Mouse (Mus musculus) adipocyte (in vitro differentiated cells): ENCODE data around the gene Galnt3.

ENCODE experiments used
- DNase-seq: peaks from one replicate; pipeline ENCODE4 v3.0.0-alpha.2; 2016; ENCODE audit warnings: low spot score

Galnt3 gene

GRCm38 (mm10) chr2:66103740-66104436, 20.9 kb downstream of the Galnt3 start:
- DNase-seq, result no peak

GRCm38 (mm10) chr2:66101686-66102304, 23.0 kb downstream of the Galnt3 start:
- DNase-seq, result no peak

DNA sequence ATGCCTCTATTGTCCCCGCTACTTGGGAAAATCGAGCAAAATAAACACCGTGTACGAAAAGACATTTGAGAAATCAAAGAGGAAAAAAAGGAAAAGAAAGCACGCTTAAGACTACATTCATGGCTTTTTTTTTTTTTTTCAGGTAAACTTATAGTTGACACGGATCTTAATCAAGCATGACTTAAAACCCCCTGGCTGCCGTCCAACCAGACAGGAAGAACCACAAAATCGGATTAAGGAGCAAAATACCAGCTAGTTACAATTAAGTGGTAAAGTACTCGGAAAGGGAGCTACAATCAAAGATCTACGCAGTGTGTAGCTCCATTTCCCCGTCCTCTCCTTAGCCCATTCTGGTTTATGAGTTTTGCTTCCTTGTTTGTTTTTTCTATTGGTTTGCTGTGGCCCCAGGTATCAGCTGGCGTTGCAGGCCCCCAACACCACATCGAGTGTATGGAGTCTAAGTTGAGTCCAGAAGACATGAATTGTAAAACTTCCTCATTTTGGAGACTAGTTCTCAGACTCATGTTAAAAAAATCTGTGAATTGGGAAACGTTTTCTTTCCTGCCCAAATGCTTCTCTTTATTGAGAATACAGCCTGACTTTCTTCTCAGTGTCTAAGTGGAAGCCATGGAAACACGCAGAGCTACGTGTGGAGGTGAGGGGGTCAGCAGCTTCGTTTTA, 24.0 kb downstream of the Galnt3 start:
- DNase-seq, result no peak

DNA sequence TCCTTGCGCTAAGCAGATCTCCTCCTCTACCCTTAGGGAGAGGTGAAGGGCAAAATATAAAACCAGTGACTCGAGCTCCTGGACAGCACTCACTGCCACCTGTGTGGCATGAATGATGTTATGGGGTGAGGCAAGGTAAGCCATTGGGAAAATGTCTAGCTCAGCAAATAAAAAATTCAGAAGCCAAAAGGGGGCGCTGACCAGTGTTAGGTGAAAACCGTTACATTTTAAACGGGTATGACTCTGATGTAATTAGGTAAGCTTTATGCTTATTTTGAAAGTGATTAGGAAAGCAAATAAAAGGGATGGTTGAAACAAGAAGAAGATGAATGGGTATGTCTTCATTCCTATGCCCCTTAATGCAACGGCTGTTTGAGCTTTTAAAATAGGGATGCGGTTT, 24.6 kb downstream of the Galnt3 start:
- no peak for DNase-seq

GRCm38 (mm10) chr2:66094622-66095181, 30.1 kb downstream of the Galnt3 start:
- DNase-seq, result no peak

GRCm38 (mm10) chr2:66091296-66091695, 33.5 kb downstream of the Galnt3 start:
- no peak for DNase-seq

DNA sequence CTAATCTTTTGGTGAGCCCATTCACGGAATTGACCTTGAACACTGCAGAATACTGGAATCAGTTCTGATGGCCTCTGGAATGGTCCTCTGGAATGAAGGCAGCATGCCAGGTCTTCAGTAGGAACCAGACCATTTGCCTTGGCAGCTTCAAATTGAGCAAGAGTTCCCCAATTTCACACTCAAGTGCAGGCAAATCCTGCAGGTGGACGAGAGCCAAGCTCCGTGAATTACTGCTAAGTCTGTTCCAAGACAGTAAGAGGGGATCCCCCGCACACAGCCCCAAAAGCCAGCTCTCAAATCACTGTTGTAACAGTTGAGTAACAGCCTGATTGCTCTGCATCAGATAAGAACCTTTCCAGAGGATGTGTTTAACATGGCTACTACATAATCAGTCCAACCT, 42.9 kb downstream of the Galnt3 start:
- peak; percentile 30 for DNase-seq

- no peak for DNase-seq
Observed at GRCm38 (mm10) chr2:66080731-66081130, 44.1 kb downstream of the Galnt3 start.

- no peak for DNase-seq
Observed at GRCm38 (mm10) chr2:66069454-66069853, 55.3 kb downstream of the Galnt3 start.

GRCm38 (mm10) chr2:66063291-66063690, 61.5 kb downstream of the Galnt3 start:
- DNase-seq, result no peak

DNA sequence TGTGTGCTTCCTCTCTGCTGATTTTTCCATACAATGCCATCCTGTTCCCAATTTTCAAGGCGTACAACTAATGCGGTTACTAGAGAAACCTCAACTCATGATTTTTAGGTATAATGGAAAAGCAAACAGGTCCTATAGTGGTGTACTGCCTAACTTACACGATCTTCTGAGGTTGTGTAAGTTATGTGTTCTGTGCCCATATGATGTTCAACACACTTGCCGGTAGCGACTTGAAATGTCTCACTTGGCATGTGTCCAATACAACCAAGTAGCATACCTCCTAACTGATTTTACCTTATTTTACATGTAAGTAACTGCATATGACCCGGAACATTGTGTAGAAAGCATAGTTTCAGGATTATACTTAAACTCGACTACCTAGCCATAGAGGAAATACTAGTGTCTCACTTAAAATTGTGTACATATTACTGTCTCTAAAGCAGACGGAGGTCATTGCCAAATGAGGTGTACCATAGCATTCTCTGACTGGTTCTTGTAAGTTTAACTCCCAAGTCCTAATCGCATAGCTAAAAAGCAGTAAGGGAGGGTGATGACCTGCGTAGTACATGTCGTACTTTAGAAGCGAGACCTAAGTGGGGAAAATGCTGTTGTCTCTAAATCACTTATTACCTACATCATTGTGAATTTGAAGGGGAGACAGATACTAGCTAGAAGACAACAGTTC, 80.2 kb downstream of the Galnt3 start:
- DNase-seq, result no peak

DNA sequence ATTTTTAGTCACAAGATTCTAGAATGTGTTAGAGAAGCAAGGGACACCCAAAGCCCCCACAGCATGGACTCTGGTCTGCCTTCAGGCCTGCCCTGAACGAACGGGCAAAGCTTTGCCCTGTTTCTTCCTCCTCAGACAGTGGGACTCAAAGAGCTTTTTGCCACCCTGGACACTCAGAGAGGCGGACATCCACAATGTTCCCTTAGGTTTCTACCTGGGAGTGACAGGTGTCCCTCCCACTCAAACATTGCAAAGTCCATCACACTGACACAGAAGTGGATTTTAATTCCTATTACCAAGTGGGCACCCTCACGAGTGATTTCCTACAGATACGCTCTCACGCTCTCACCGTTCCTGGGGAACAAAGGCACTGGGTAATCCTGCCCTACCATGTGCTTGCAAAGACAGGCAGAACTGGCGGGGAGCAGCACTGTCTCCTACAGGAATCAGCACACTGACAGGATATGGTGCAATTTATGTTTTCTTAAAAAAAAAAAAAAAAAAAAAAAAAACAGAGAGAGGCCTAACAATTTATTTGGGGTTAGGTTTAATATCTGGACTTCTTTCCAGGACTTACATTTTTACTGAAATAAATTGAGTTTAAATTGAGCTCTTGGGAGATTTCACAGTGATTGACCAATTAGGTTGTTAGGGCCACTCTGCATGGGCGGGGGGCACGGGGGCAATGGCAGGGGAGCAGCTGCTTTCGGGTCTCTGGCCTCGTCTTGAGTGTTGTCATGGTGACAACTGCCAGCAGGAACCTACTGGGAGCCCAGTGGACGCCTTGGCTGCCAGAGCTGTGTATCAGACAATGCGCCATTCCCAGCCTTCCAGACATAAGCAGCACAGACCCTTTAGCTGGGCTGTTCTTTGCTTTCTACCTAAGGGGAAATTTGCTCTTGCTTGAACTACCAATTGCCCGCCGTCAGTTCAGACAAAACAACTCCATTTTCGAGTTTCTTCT, 81.1 kb downstream of the Galnt3 start:
- no peak for DNase-seq

DNA sequence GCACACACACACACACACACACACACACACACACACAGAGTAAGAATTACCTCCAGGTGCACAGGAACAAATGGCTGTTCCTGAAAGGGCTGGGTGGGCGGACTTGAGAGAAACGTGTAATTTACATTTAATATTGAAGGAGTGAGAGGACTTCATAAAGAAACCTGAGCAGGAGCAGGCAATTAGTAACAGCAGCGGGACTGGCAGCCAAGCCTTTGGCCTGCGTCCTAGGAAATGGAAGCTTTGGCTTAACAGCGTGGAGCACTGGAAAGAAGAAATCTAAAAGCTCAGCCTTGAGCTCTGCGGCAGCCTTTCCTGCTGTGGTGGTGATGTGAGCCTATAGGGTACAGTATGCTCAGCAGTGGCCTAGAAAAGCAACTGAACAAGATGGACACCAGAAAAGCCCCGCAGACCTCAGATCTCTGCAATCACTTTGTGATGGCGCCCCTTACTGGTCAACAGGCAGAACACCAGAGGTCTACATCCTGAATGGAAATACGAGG, 82.8 kb downstream of the Galnt3 start:
- DNase-seq, result no peak

DNA sequence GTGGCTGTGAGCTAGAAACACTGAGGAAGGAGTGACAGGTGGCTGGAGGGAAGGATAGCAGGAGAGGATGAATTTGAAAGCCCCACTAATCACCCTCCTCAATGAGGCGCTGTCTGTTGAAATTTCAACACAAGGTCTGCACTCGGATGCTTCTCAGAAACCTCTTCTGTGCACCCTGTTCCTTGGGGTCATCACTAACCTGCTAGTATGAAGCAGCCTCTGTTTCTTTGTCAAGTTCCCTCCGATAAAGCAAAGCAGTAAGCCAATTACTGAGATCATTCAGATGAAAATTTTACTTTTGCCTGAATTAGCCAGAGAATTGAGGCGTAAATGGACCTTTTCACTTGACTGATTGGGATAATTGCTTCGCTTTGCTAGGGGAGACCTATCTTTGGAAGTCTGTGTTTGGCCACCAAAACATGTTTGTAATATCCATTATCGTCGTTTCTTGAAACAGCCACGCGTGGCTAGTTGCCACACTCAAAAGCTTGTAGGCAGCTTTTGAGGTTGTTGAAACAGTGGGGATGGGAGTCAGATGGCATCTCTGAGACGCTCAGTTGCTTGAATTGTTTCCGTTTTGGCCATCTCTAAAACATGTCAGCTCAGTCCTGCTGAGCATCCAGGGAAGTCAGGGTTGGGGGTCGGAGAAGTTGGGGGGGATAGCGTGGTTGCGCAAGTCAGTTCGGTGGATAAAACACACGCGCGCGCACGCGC, 83.4 kb downstream of the Galnt3 start:
- DNase-seq, result no peak

- no peak for DNase-seq
Observed at GRCm38 (mm10) chr2:66040611-66041010, 84.2 kb downstream of the Galnt3 start.

DNA sequence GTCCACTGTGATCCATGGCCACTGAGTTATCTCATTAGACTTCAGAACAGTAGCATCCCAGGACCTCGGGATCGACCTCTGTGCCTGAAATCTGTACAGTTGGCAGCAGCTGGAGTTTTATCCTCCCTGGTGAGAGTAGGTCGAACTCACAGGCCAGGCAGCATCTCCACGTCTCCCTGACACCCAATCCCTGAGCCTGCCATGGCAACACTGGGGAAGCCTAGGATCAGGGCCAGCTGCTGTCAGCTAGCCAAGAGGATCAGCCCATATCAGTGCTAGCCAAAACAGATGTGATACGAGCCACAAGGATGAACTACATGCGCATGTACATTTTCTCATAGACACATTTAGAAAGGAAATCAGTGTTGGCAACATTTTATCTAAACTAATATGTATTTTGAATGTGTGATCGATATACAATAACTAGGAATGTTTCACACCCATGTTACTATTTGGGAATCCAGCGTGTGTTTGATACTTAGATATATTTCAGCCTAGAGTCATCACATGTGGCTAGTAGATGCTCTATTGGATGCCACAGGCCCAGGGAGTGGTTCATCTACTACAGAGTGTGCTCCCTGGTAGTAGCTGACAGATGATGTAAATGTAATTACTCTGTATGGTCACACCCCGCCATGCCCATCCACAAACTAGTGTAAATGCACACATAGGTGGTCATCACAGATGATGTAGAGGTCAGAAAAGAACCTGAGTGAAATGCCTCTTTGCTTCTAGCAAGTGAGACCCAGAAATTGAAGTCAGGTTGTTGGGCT, 89.7 kb downstream of the Galnt3 start:
- DNase-seq, result no peak
